Mouse (Mus musculus) midbrain, embryonic 16.5 days (tissue): ENCODE data around the gene Smim7. TPM values are rescaled to one million over a fixed set of nuclear protein-coding genes. Genes with fewer than 3 reads are reported as not detected.

ENCODE experiments used
- ATAC-seq: fragments of 200-750 bp; cut with Nextera tagmentation; 2 replicates; pipeline ENCODE4 v1.8.0; 2017; ENCODE audit warnings: moderate TSS enrichment
- H3K27ac ChIP-seq: fragments of 300-500 bp; sonication (generic); 2 replicates; pipeline ENCODE4 v1.5.1; 2014; ENCODE audit warnings: mild to moderate bottlenecking, low read length, mixed read lengths
- H3K27me3 ChIP-seq: fragments of 300-500 bp; sonication (generic); 2 replicates; pipeline ENCODE4 v1.6.1; 2014; ENCODE audit warnings: low read depth, low read length, mixed read lengths; ENCODE audit not compliant: control insufficient read depth, insufficient read depth
- H3K36me3 ChIP-seq: fragments of 300-500 bp; sonication (generic); 2 replicates; pipeline ENCODE4 v1.6.1; 2014; ENCODE audit warnings: mild to moderate bottlenecking, low read length, moderate library complexity, mixed read lengths; ENCODE audit not compliant: control insufficient read depth, insufficient read depth
- H3K4me1 ChIP-seq: fragments of 300-500 bp; sonication (generic); 2 replicates; pipeline ENCODE4 v1.6.1; 2014; ENCODE audit warnings: mild to moderate bottlenecking, low read length, mixed read lengths; ENCODE audit not compliant: control insufficient read depth, insufficient read depth
- H3K4me2 ChIP-seq: fragments of 300-500 bp; sonication (generic); 2 replicates; pipeline ENCODE4 v1.6.1; 2014; ENCODE audit warnings: mild to moderate bottlenecking, low read length, mixed read lengths
- H3K4me3 ChIP-seq: fragments of 300-500 bp; sonication (generic); 2 replicates; pipeline ENCODE4 v1.5.1; 2014; ENCODE audit warnings: low read depth, mild to moderate bottlenecking, low read length, moderate library complexity, mixed read lengths
- H3K9ac ChIP-seq: fragments of 300-500 bp; sonication (generic); 2 replicates; pipeline ENCODE4 v1.6.1; 2014; ENCODE audit warnings: low read depth, low read length, mixed read lengths
- H3K9me3 ChIP-seq: fragments of 300-500 bp; sonication (generic); replicated peaks from 2 replicates; pipeline ENCODE4 v1.6.1; 2014; ENCODE audit warnings: mild to moderate bottlenecking, low read length, mixed read lengths; ENCODE audit not compliant: control insufficient read depth, poor library complexity, severe bottlenecking
- WGBS: fragments of 180-500 bp; shearing (Covaris S2); extraction: QIAGEN DNeasy Blood & Tissue Kit; methylation state at CpG from one replicate; pipeline ENCODE4 v1.1.7; 2014; 5-methylcytosine and 5-hydroxymethylcytosine counted together
- microRNA-seq: library from miRNA; unstranded; fragments of <30 nt; microRNA quantifications from one replicate; pipeline ENCODE4, GENCODE M21; 2017
- polyA plus RNA-seq: library from polyadenylated mRNA; unstranded; fragments of >200 nt; fragmentation: Nextera tagmentation; extraction: Ambion mirVana; gene quantifications from 2 replicates; pipeline ENCODE4 v1.2.1, GENCODE M21; 2015

The Smim7 gene
- polyA plus RNA-seq, 1 experiment from 2014 or later: 137 TPM

DNA sequence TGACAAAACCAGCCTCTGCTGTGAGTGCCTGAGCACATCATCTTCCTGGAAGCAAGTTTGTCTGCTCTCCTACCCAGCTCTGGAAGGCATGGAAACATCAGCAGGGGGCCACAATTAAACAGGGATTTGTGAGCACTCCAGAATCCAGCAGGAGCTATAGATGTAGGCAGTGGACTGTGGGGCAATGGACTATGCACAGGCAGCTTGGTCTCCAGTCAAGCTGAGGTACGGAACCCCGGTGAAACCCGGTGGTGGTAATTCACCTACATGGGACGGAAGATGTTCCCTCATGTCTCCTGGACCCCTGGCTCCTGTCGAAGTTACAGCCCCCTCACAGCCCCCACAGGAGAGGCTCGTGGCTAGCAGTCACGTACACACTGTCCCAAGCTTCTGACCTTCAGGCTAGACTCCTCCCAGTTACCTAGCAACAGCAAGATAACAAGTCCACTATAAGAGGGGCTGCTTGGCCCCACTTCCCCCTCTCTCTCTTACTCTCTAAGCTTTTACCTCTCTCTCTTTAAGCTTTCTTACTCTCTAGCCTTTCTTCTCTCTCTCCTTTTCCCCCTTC is 53.4 kb downstream of the Smim7 start:
- Histone ChIP-seq H3K9ac (no peak overlapping the region), H3K4me2 (no peak overlapping the region), H3K9me3 (no peaks in the 10 kb centered on the region), H3K27ac (no peak overlapping the region), H3K4me1 (no peaks in the 10 kb centered on the region), H3K27me3 (no peaks in the 10 kb centered on the region), H3K4me3 (no peak overlapping the region), H3K36me3 (no peaks in the 10 kb centered on the region)
- no peak for ATAC-seq
- 76% methylated on average over 7 of the region's 7 CpGs for WGBS

Small RNA genes within 50 kb of the gene (microRNA-seq; reads per million reads assigned to microRNA genes)
- gene Gm28019: not detected

Other genes with a start within 250 kb of the Smim7 start
- gene Eps15l1, start 149.6 kb downstream of the Smim7 start, polyA plus RNA-seq: 56.4 and 57.9 TPM in 2 replicates
- 1.0 and 1.2 TPM in 2 replicates for gene Calr3, start 127.2 kb downstream of the Smim7 start, polyA plus RNA-seq
- 17.5 and 20.2 TPM in 2 replicates for gene 1700030K09Rik, start 127.2 kb downstream of the Smim7 start, polyA plus RNA-seq
- 55.3 and 55.7 TPM in 2 replicates for gene Cherp, start 95.9 kb downstream of the Smim7 start, polyA plus RNA-seq
- gene Slc35e1, start 78.5 kb downstream of the Smim7 start, polyA plus RNA-seq: 8.2 and 8.8 TPM in 2 replicates
- gene Med26, start 22.8 kb downstream of the Smim7 start, polyA plus RNA-seq: 16.7 and 17.8 TPM in 2 replicates
- 24.8 and 32.3 TPM in 2 replicates for gene Tmem38a, start 967 bp upstream of the Smim7 start, polyA plus RNA-seq
- 1.4 and 2.5 TPM in 2 replicates for gene Nwd1, start 75.6 kb upstream of the Smim7 start, polyA plus RNA-seq
- 173 and 175 TPM in 2 replicates for gene Sin3b, start 152.2 kb upstream of the Smim7 start, polyA plus RNA-seq
- gene F2rl3, start 190.8 kb upstream of the Smim7 start, polyA plus RNA-seq: 0.39 and 0.48 TPM in 2 replicates